Mouse (Mus musculus) thymus, adult 2 months (tissue): ENCODE data around the gene Pyroxd1. TPM values are rescaled to one million over a fixed set of nuclear protein-coding genes. Genes with fewer than 3 reads are reported as not detected.

Experiments
- DNase-seq: peaks from one replicate; pipeline ENCODE4 v3.0.0; 2021
- H3K27ac ChIP-seq: fragments of 200-500 bp; 2 replicates; pipeline ENCODE4 v1.5.1; 2012; ENCODE audit warnings: low read length, control low read depth; ENCODE audit not compliant: control insufficient read depth, insufficient read depth
- H3K27me3 ChIP-seq: fragments of 200-500 bp; 2 replicates; pipeline ENCODE4 v1.6.1; 2012; ENCODE audit warnings: mild to moderate bottlenecking, low read length, moderate library complexity, mixed read lengths; ENCODE audit not compliant: control insufficient read depth, insufficient read depth
- H3K36me3 ChIP-seq: fragments of 200-500 bp; 2 replicates; pipeline ENCODE4 v1.6.1; 2012; ENCODE audit warnings: mild to moderate bottlenecking, low read length, moderate library complexity; ENCODE audit not compliant: control insufficient read depth, insufficient read depth
- H3K4me1 ChIP-seq: fragments of 200-500 bp; replicated peaks from 2 replicates; pipeline ENCODE4 v1.6.1; 2012; ENCODE audit warnings: low read length; ENCODE audit not compliant: control insufficient read depth, insufficient read depth
- H3K4me3 ChIP-seq: fragments of 200-500 bp; 2 replicates; pipeline ENCODE4 v1.5.1; 2012; ENCODE audit warnings: mild to moderate bottlenecking, low read length, control low read depth, moderate library complexity; ENCODE audit not compliant: control insufficient read depth, insufficient read depth
- CTCF ChIP-seq: fragments of 200-500 bp; IDR thresholded peaks from 2 replicates; pipeline ENCODE4 v1.5.1; 2012; ENCODE audit warnings: mild to moderate bottlenecking, control low read depth, low read length, moderate library complexity, borderline replicate concordance; ENCODE audit not compliant: control insufficient read depth, poor library complexity, insufficient read depth; ENCODE audit errors: extremely low read depth
- POLR2A ChIP-seq: fragments of 200-500 bp; IDR thresholded peaks from 2 replicates; pipeline ENCODE4 v1.6.1; 2012; ENCODE audit warnings: mild to moderate bottlenecking, low read length, control low read depth, moderate library complexity; ENCODE audit not compliant: control insufficient read depth, poor library complexity, insufficient read depth; ENCODE audit errors: extremely low read depth
- WGBS: fragments of 180-500 bp; shearing (Covaris S2); methylation state at CpG from one replicate; pipeline ENCODE4 v1.1.7; 2018; 5-methylcytosine and 5-hydroxymethylcytosine counted together
- polyA plus RNA-seq: library from polyadenylated mRNA; depleted of rRNA; stranded (reverse); fragments of >200 nt; gene quantifications from 2 replicates; pipeline ENCODE4 v1.2.3, GENCODE M21; 2012; rRNA removed

Pyroxd1 gene
- polyA plus RNA-seq = 6.3 TPM in 2 replicates

- DNase-seq = peak; percentile 86
- WGBS = under 1% methylated on average over 48 of the region's 48 CpGs
- H3K4me3 ChIP-seq = peak within 1 kb of the TSS; percentile 98
These were observed at the start of gene Pyroxd1 for GRCm38 (mm10) chr6:142345440-142346038. Gene Pyroxd1, plus strand, starts transcription at chr6:142345654.

GRCm38 (mm10) chr6:142298098-142298497 is 47.4 kb upstream of the Pyroxd1 start, which contains the start of gene Iapp:
Gene Iapp, plus strand, starts transcription at chr6:142298423.
- Histone ChIP-seq H3K27me3 (no peaks in the 10 kb centered on the region), H3K4me1 (no peaks in the 10 kb centered on the region), H3K27ac (no peak within 1 kb of the TSS), H3K4me3 (no peak within 1 kb of the TSS), H3K36me3 (no peaks in the 10 kb centered on the region)
- 75% methylated on average over 4 of the region's 4 CpGs for WGBS
- TF ChIP-seq POLR2A (no peak), CTCF (no peak)
- no peak for DNase-seq

More at GRCm38 (mm10) chr6:142345440-142346038, at the start of gene Pyroxd1:
- Histone ChIP-seq H3K4me1 (0 out of 2 replicates have a peak, but pooled peaks cover 3% of the 10 kb centered on the region), H3K27me3 (no peaks in the 10 kb centered on the region; the same call in 1 of the 2 replicates), H3K36me3 (no peaks in the 10 kb centered on the region; the same call in 1 of the 2 replicates), H3K27ac (peak within 1 kb of the TSS; percentile 52; the same call in 1 of the 2 replicates)
- TF ChIP-seq POLR2A (peak; percentile 42; the same call in 1 of the 2 replicates), CTCF (peak; percentile 51; the same call in 1 of the 2 replicates)

GRCm38 (mm10) chr6:142305076-142305475 is 40.4 kb upstream of the Pyroxd1 start:
- Histone ChIP-seq H3K36me3 (no peaks in the 10 kb centered on the region), H3K4me1 (no peaks in the 10 kb centered on the region), H3K27ac (no peak overlapping the region), H3K27me3 (no peaks in the 10 kb centered on the region), H3K4me3 (no peak overlapping the region)
- no peak for DNase-seq
- TF ChIP-seq CTCF (no peak), POLR2A (no peak)

- Histone ChIP-seq H3K27ac (no peak overlapping the region), H3K4me1 (no peaks in the 10 kb centered on the region), H3K36me3 (no peaks in the 10 kb centered on the region), H3K27me3 (no peaks in the 10 kb centered on the region), H3K4me3 (no peak overlapping the region)
- TF ChIP-seq CTCF = no peak
- no peak for TF ChIP-seq POLR2A
- WGBS = 92% methylated on average over 5 of the region's 5 CpGs
- DNase-seq = no peak
These were observed 31.2 kb upstream of the Pyroxd1 start for GRCm38 (mm10) chr6:142314285-142314684.

- no peak for DNase-seq
- TF ChIP-seq POLR2A = no peak
- TF ChIP-seq CTCF = no peak
- no peaks in the 10 kb centered on the region for H3K27me3 ChIP-seq
- H3K27ac ChIP-seq = no peak overlapping the region
- H3K36me3 ChIP-seq = no peaks in the 10 kb centered on the region
- H3K4me1 ChIP-seq = no peaks in the 10 kb centered on the region
- H3K4me3 ChIP-seq = no peak overlapping the region
These were observed 28.3 kb upstream of the Pyroxd1 start for GRCm38 (mm10) chr6:142317106-142317505.

- no peaks in the 10 kb centered on the region for H3K27me3 ChIP-seq
- WGBS = 76% methylated on average over 4 of the region's 4 CpGs
- no peak within 1 kb of the TSS for H3K27ac ChIP-seq
- no peak for DNase-seq
- TF ChIP-seq CTCF = no peak
- no peak for TF ChIP-seq POLR2A
- no peak within 1 kb of the TSS for H3K4me3 ChIP-seq
- no peaks in the 10 kb centered on the region for H3K36me3 ChIP-seq
- no peaks in the 10 kb centered on the region for H3K4me1 ChIP-seq
These were observed 22.6 kb upstream of the Pyroxd1 start, which contains the start of gene Slco1a5 for GRCm38 (mm10) chr6:142322881-142323280. Gene Slco1a5, minus strand, starts transcription at chr6:142322981.
